Mouse (Mus musculus) hindbrain, embryonic 10.5 days (tissue): ENCODE measurements around the gene Cadm1. TPM values are rescaled to one million over a fixed set of nuclear protein-coding genes. Genes with fewer than 3 reads are reported as not detected.
A peak's percentile ranks its signal among the peaks of the same experiment; 100 is the strongest.

ENCODE experiments used
- DNase-seq: peaks from one replicate; pipeline ENCODE4 v3.0.0-alpha.2; 2017; ENCODE audit warnings: low spot score
- H3K27ac ChIP-seq: fragments of 300-500 bp; sonication (generic); 2 replicates; pipeline ENCODE4 v1.5.1; 2016; ENCODE audit warnings: mild to moderate bottlenecking, moderate library complexity
- H3K27me3 ChIP-seq: fragments of 300-500 bp; sonication (generic); 2 replicates; pipeline ENCODE4 v1.6.1; 2016; ENCODE audit warnings: mild to moderate bottlenecking; ENCODE audit not compliant: poor library complexity, insufficient read depth, severe bottlenecking
- H3K36me3 ChIP-seq: fragments of 300-500 bp; sonication (generic); 2 replicates; pipeline ENCODE4 v1.6.1; 2016; ENCODE audit warnings: mild to moderate bottlenecking, moderate library complexity
- H3K4me1 ChIP-seq: fragments of 300-500 bp; sonication (generic); replicated peaks from 2 replicates; pipeline ENCODE4 v1.6.1; 2016; ENCODE audit warnings: mild to moderate bottlenecking
- H3K4me3 ChIP-seq: fragments of 300-500 bp; sonication (generic); 2 replicates; pipeline ENCODE4 v1.5.1; 2016; ENCODE audit warnings: mild to moderate bottlenecking, moderate library complexity
- H3K9me3 ChIP-seq: fragments of 300-500 bp; sonication (generic); 2 replicates; pipeline ENCODE4 v1.6.1; 2016; ENCODE audit warnings: mild to moderate bottlenecking, moderate library complexity
- WGBS: fragments of 180-500 bp; shearing (Covaris S2); methylation state at CpG from one replicate; pipeline ENCODE4 v1.1.7; 2016; 5-methylcytosine and 5-hydroxymethylcytosine counted together
- polyA plus RNA-seq: library from polyadenylated mRNA; unstranded; fragments of >200 nt; fragmentation: Nextera tagmentation; extraction: Ambion mirVana; gene quantifications from 2 replicates; pipeline ENCODE4 v1.2.1, GENCODE M21; 2016

The Cadm1 gene
- polyA plus RNA-seq, 1 experiment from 2014 or later: 111 TPM

GRCm38 (mm10) chr9:47565088-47565487 lies 35.1 kb downstream of the Cadm1 start:
- Histone ChIP-seq H3K27ac (no peak overlapping the region), H3K9me3 (no peaks in the 10 kb centered on the region), H3K4me1 (peaks cover 18% of the 10 kb centered on the region), H3K27me3 (no peaks in the 10 kb centered on the region), H3K4me3 (no peak overlapping the region), H3K36me3 (0 out of 2 replicates have a peak, but pooled peaks cover 11% of the 10 kb centered on the region)
- DNase-seq: no peak
- 80% methylated on average over 5 of the region's 5 CpGs for WGBS

GRCm38 (mm10) chr9:47567873-47568272 lies 37.9 kb downstream of the Cadm1 start:
- Histone ChIP-seq H3K4me1 (peaks cover 27% of the 10 kb centered on the region), H3K27ac (no peak overlapping the region), H3K4me3 (no peak overlapping the region), H3K9me3 (no peaks in the 10 kb centered on the region), H3K27me3 (no peaks in the 10 kb centered on the region), H3K36me3 (peaks cover 5% of the 10 kb centered on the region; the same call in 1 of the 2 replicates)
- no peak for DNase-seq
- WGBS: 81% methylated on average over 6 of the region's 6 CpGs

- DNase-seq: no peak
- Histone ChIP-seq H3K27ac (no peak overlapping the region), H3K27me3 (no peaks in the 10 kb centered on the region), H3K36me3 (peaks cover 5% of the 10 kb centered on the region; the same call in 1 of the 2 replicates), H3K4me3 (no peak overlapping the region), H3K4me1 (peaks cover 32% of the 10 kb centered on the region), H3K9me3 (no peaks in the 10 kb centered on the region)
- WGBS: 79% methylated on average over 4 of the region's 4 CpGs
These were observed 40.2 kb downstream of the Cadm1 start for GRCm38 (mm10) chr9:47570184-47570583.

DNA sequence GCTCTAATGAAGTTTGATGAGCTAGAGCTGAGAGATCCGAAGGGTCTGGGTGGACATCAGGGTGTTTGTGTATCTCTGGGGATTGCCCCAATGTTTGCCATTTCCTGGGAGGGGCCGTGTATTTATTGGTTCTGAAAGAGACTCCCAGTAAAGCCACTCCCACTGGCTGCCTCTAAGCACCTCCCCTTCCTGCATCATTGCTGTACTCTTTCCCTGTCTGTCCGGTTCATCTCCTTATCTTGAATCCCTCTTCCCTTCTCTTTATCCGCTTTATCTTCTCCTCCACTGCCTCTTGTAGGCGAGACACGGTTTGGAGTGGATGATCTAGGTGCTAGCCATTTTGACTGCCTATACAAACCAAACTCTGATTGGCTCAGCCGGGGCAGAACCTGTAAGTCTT lies 41.5 kb downstream of the Cadm1 start:
- no peak overlapping the region for H3K27ac ChIP-seq
- peaks cover 39% of the 10 kb centered on the region for H3K4me1 ChIP-seq
- no peak for DNase-seq
- H3K4me3 ChIP-seq: no peak overlapping the region
- H3K36me3 ChIP-seq: peaks cover 6% of the 10 kb centered on the region; the same call in 1 of the 2 replicates
- WGBS: 88% methylated on average over 7 of the region's 7 CpGs
- no peaks in the 10 kb centered on the region for H3K27me3 ChIP-seq
- H3K9me3 ChIP-seq: no peaks in the 10 kb centered on the region

GRCm38 (mm10) chr9:47572132-47572531 lies 42.2 kb downstream of the Cadm1 start:
- Histone ChIP-seq H3K27me3 (no peaks in the 10 kb centered on the region), H3K9me3 (no peaks in the 10 kb centered on the region), H3K4me3 (no peak overlapping the region), H3K36me3 (peaks cover 12% of the 10 kb centered on the region; the same call in 1 of the 2 replicates), H3K4me1 (peaks cover 42% of the 10 kb centered on the region), H3K27ac (no peak overlapping the region)
- WGBS: 90% methylated on average over 5 of the region's 5 CpGs
- DNase-seq: no peak

GRCm38 (mm10) chr9:47573456-47573855 lies 43.5 kb downstream of the Cadm1 start:
- Histone ChIP-seq H3K4me1 (peaks cover 35% of the 10 kb centered on the region), H3K36me3 (peaks cover 16% of the 10 kb centered on the region; the same call in 1 of the 2 replicates), H3K27me3 (no peaks in the 10 kb centered on the region), H3K27ac (no peak overlapping the region), H3K4me3 (no peak overlapping the region), H3K9me3 (no peaks in the 10 kb centered on the region)
- WGBS: 91% methylated on average over 7 of the region's 7 CpGs
- no peak for DNase-seq

GRCm38 (mm10) chr9:47574710-47575414 lies 44.9 kb downstream of the Cadm1 start:
- no peaks in the 10 kb centered on the region for H3K27me3 ChIP-seq
- DNase-seq: peak; percentile 15
- H3K4me1 ChIP-seq: peaks cover 28% of the 10 kb centered on the region
- WGBS: 66% methylated on average over 7 of the region's 7 CpGs
- peak overlapping the region; percentile 0; the same call in 1 of the 2 replicates for H3K27ac ChIP-seq
- no peaks in the 10 kb centered on the region for H3K9me3 ChIP-seq
- H3K36me3 ChIP-seq: peaks cover 11% of the 10 kb centered on the region; the same call in 1 of the 2 replicates
- no peak overlapping the region for H3K4me3 ChIP-seq

DNA sequence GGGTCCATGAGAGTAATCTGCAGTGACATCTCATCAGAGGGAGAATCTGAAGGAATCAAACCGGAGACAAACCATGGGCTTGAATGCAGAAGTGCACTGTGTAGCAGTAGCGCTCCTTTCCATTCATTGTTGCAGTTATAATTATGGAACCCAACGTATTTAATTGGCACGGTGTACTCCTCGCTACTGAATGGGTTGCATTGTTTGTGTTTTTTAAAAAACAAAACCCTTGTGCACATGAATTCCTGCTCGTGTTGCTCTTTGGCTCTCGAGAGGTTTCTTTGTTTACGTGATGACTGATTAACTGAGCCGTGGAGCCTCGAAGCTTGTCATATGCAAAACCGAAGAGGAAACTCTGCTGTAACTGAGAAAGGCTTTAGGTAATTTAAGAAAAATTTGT lies 45.8 kb downstream of the Cadm1 start:
- Histone ChIP-seq H3K36me3 (peaks cover 12% of the 10 kb centered on the region; the same call in 1 of the 2 replicates), H3K4me1 (peaks cover 20% of the 10 kb centered on the region), H3K9me3 (no peaks in the 10 kb centered on the region), H3K27ac (no peak overlapping the region), H3K4me3 (no peak overlapping the region), H3K27me3 (no peaks in the 10 kb centered on the region)
- WGBS: 59% methylated on average over 11 of the region's 11 CpGs
- no peak for DNase-seq

- H3K27ac ChIP-seq: no peak overlapping the region
- H3K9me3 ChIP-seq: no peaks in the 10 kb centered on the region
- no peak for DNase-seq
- WGBS: 95% methylated on average over 6 of the region's 6 CpGs
- H3K27me3 ChIP-seq: no peaks in the 10 kb centered on the region
- peaks cover 15% of the 10 kb centered on the region; the same call in 1 of the 2 replicates for H3K36me3 ChIP-seq
- peaks cover 23% of the 10 kb centered on the region for H3K4me1 ChIP-seq
- H3K4me3 ChIP-seq: no peak overlapping the region
These were observed 49.5 kb downstream of the Cadm1 start for GRCm38 (mm10) chr9:47579464-47579863.

DNA sequence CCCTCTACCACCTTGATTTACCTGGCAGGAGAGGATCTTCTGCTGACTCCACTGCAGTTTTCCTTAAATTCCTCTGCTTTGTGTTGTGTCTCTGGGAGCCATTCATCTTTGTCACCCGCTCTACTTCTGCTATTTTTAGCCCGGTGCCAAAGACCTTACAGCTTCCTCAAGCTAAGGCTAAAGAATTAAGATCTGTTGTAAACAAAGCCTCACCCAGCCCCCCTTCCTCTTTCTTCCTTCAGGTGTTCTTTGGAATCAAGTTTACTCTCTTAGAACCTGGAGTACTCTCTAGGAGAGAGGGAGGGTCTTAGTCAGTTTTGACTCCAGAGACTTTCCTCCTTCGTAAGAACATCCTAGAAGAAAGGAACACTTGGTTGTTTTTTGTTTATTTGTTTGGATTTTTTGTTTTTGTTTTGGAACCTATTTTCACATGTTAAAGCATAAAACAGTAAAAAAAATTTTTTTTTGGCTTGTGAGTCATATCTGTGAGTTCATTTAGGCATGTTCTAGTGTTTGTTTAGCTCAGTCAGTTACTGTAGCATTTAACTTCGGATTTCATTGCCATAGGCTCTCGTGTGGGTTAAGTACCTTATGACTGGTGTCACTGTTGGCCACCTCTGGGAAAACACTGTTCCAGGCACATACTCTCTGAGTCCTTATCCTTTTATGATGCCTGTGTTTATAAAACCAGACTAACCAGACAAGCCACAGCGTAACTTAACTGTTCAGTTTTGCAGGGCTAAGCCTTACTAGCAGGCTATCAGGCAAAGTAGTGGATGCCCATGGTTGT lies 51.8 kb downstream of the Cadm1 start:
- Histone ChIP-seq H3K4me1 (peaks cover 27% of the 10 kb centered on the region), H3K4me3 (no peak overlapping the region), H3K9me3 (no peaks in the 10 kb centered on the region), H3K36me3 (peaks cover 11% of the 10 kb centered on the region; the same call in 1 of the 2 replicates), H3K27ac (no peak overlapping the region), H3K27me3 (no peaks in the 10 kb centered on the region)
- no peak for DNase-seq
- 80% methylated on average over 6 of the region's 6 CpGs for WGBS

GRCm38 (mm10) chr9:47583241-47583640 lies 53.3 kb downstream of the Cadm1 start:
- DNase-seq: no peak
- peaks cover 4% of the 10 kb centered on the region; the same call in 1 of the 2 replicates for H3K36me3 ChIP-seq
- WGBS: 87% methylated on average over 4 of the region's 4 CpGs

GRCm38 (mm10) chr9:47586176-47586575 lies 56.2 kb downstream of the Cadm1 start:
- Histone ChIP-seq H3K27me3 (no peaks in the 10 kb centered on the region), H3K36me3 (no peaks in the 10 kb centered on the region), H3K4me3 (no peak overlapping the region), H3K4me1 (peaks cover 37% of the 10 kb centered on the region), H3K9me3 (no peaks in the 10 kb centered on the region), H3K27ac (no peak overlapping the region)
- DNase-seq: no peak
- WGBS: 77% methylated on average over 5 of the region's 5 CpGs

More at GRCm38 (mm10) chr9:47583241-47583640, 53.3 kb downstream of the Cadm1 start:
- Histone ChIP-seq H3K27me3 (no peaks in the 10 kb centered on the region), H3K27ac (no peak overlapping the region), H3K4me1 (peaks cover 37% of the 10 kb centered on the region), H3K9me3 (no peaks in the 10 kb centered on the region), H3K4me3 (no peak overlapping the region)

DNA sequence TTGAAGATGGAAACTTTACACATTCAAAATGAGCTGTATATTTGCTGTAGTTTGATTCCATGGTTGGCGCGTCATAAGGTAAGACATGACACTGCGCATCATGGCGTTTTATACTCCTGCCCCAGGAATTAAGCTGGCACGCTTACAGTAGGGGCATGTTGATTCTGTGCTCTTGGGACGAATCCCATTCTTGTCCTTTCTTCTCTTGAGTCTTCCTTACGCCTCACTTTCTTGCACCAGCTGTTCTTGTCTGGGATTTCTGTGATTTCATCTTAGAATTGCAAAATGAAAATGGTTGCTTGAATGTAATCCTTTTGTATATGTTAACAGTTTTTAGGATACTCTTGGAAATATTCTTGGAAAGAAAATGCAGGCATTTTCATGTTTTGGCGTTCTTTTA lies 56.9 kb downstream of the Cadm1 start:
- Histone ChIP-seq H3K36me3 (no peaks in the 10 kb centered on the region), H3K9me3 (no peaks in the 10 kb centered on the region), H3K4me3 (no peak overlapping the region), H3K27ac (no peak overlapping the region), H3K4me1 (peaks cover 37% of the 10 kb centered on the region), H3K27me3 (no peaks in the 10 kb centered on the region)
- DNase-seq: no peak
- 85% methylated on average over 8 of the region's 8 CpGs for WGBS
